Mouse (Mus musculus): ENCODE data around the gene Drg1.
"Not testable (repeated sequence)": the region's sequence is repeated elsewhere in the genome, so short reads cannot be mapped to it uniquely, and the experiment has no call there.

Gene Drg1

DNA sequence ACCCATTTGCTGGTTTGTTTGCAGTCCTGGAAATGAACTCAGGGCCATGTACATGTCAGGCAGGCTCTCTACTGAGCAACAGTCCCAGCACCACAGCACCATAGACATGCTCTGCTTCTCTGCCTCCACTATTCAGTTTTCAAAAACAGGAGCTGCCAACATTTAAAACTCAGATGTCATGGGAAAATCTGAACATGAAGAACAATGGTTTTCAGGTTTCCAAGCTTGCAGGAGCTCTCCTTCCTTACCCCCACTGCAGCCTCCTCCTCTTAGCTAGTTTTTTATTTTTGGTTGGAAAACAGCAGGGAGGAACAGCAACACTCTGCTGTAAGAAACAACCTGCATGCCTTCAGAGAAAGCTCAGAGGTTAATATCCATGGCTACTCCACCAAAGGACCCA lies 99.9 kb downstream of the Drg1 start:
- not testable (repeated sequence) for DNase-seq (ENCODE audit: low read depth)

DNA sequence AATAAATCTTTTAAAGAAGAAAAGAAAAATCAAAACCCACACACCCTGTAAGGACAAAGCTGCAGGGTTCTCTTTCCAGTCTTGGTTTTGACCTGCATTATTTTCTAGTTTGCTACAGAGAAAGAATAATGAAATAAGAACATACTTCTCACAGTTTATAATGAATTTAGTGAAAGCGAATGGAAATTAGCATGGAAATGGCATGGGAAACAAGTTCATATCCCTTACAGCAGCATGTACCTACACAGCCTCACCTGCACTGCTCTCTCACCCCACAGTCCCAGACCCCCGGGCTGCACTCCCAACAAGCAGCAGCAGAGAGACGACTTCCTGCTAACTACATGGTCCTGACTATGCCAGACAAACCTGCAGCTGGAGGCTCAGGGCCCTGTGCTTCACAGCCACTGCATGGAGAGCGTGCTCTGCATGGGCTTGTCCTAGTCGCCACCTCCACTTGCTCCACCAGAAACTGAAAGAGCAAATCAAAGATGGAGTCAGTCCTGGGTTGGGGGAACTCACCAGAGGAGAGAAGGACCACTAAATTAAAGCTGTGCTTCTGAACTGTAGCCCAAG lies 100.9 kb downstream of the Drg1 start:
- DNase-seq (ENCODE audit: low read depth) = peak; percentile 43

DNA sequence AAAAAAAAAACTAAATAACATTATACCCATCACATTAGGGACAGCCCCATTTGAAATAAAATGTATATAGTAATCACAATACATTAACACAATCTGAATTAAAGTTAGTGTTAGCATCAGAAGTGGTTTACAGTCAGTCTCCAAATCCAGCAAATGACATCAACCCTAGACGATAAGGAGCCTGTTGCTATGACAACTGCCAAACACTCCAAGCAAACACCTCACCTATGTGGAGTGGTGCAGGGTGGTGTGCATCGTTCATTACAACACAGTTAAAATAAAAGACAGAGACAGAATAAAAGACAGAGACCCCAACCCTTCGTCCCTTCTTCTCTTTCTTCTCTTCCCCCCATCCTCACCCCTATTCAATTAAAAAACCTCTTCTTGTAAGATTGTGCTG lies 102.6 kb downstream of the Drg1 start:
- peak; percentile 38 for DNase-seq (ENCODE audit: low read depth)

DNA sequence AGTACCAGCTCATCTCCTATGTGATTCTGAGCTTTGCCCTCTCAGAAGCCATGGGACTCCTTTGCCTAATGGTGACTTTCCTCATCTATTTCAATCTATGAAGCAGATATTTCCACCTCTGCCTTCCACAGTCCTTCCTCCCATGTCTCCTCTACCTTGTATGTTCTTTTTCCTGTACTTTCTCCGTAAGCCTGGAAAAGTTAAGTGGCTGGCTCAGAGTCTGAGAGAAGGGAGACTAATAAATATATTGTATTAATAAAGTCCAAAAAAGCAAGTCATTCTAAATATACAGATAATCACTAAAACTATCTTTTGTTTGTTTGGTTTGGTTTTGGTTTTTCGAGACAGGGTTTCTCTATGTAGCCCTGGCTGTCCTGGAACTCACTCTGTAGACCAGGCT lies 103.1 kb downstream of the Drg1 start:
- peak; percentile 22 for DNase-seq (ENCODE audit: low read depth)

DNA sequence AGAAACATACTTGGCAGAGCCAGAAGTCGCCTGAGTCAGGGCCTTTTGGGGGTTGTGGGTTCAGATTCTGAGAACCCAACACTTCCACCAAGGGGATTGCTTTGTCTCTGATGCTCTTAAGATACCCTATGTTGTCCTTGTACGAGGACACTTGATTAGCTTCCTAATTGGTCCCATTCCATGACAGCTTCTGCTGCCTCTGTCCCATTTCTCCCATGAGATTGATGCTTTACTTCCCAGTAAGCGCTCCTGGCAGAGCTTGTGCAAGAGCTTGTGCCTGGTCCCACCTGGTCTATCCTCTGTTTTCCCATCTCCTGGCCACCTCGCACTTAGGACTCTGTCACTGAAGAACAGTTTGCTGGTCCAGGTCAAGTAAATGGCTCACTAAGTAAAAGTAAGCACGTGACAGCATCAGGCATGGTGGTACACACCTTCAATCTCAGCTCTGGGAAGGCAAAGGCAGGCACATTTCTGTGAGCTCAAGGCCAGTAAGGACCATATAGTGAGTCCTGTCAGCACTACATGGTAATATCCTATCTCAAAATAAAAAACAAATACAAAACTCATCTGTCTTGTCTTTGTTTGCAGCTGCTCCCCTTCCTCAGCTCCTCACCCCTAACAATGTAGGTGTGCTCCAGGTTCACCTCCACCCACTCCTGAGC lies 103.8 kb downstream of the Drg1 start:
- peak; percentile 22 for DNase-seq (ENCODE audit: low read depth)

DNA sequence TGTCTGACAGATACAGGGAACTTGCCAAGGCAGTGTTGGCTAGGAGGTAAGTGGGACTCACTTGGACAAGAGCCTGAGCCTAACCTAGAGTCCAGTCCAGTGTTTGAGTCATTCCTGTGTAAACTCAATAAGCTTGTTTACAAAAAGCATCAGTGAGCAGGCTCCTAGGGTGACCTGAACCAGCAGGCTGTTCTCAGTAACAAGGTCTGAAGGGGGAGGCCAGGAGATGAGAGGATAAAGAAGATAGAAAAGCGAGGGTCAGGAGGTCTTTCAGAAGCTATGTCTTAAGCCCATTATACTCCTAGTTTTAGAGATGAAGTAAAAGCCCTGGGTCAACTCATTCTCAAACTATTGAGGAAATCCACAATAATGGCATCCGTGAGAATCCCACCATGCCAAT lies 104.8 kb downstream of the Drg1 start:
- DNase-seq (ENCODE audit: low read depth) = peak; percentile 35

DNA sequence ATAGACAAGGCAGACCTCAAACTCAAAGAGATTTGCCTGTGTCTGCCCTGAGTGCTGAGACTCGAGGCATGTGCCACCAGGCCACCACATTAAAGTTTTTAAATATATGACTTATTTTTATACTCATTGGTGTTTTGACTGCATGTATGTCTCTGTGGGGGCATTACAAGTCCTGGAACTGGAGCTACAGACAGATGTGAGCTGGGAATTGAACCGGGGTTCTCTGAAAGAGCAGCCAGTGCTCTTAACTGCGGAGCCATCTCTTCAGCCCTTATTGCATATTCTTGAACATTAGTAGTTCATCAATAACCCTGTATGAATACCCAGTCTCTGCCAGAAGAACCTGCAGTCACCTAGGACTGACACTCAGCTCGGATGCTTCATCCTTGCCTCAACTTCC lies 107.4 kb downstream of the Drg1 start:
- not testable (repeated sequence) for DNase-seq (ENCODE audit: low read depth)

DNA sequence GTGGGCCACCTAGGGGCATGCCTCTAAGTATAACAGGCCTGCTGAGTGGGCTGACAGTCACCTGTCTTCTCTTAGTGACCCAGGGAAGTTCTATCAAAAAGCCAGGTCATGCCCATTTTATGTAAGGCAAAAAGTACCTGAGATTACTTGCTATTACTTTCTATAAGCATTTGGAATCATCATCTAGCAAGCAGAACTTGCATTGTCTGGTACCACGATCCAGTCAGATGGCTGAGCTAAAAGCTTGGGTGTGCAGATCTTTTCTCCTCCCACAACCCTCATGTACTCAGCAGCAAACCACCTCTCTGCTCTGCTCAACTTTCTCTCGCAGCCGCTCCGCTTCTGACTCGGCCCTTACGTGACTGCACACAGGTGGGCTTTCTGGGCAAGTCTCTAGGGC lies 108.2 kb downstream of the Drg1 start:
- peak; percentile 34 for DNase-seq (ENCODE audit: low read depth)

DNA sequence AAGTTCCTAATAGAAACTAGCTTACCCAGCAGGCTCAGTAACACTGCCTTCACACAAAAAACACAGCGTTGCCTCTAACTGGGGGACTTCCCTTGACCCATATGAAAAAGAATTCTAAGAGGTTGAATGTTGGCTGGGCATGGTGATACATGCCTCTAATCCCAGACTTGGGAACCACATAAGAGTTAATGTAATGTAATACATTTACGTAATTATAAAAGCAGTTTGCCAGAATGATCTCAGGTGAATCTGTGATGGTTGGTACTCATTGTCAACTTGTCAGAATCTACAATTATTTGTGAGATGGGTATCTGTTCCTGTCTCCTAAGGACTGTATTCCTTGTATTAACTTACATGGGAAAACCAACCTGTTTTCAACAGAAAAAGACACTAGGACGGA lies 109.2 kb downstream of the Drg1 start:
- DNase-seq (ENCODE audit: low read depth) = not testable (repeated sequence)

DNA sequence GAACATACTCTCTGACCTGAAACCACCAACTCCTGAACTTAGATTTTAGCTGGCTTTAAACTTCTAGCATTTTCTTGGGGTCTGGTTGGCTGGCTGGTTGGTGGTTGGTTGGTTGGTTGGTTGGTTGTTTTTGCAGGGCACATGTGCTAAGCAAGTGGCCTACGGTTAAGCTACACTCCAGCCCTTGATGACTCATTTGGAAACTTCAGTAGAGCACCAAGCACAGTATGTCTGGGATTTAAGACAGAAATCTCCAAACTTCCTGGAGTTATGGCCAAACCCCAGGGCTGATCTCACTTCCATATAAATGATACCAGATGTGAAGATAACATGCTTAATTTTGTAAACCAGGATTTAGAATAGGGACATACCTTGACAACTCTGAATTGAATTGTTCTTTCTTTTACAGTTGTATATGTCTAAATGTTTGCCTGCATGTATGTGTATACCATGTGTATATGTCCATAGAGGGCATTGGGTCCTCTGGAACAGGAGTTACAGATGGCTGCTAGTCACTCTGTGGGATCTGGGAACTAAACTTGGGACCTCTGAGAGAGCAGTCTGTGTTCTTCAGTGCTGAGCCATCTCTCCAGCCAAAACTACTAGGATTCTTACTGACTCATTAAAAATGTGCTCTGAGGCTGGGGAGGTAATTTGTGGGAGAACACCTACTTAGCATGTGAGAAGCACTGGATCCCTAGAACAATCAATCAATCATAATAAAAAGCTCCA lies 112.4 kb downstream of the Drg1 start:
- peak; percentile 43 for DNase-seq (ENCODE audit: low read depth)

DNA sequence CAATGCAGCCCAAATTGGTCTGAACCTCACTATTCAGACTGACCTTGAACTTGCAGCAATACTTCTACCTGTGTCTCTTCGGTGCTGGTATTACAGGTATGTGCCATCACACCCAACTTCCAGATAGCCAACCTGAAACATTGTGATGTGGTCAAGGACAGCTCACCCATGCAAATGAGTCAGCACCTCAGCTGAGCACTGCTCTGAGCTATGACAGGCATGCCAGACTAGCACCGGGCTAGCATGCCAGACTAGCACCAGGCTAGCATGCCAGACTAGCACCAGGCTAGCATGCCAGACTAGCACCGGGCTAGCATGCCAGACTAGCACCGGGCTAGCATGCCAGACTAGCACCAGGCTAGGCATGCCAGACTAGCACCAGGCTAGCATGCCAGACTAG lies 114.9 kb downstream of the Drg1 start:
- DNase-seq (ENCODE audit: low read depth) = not testable (repeated sequence)

DNA sequence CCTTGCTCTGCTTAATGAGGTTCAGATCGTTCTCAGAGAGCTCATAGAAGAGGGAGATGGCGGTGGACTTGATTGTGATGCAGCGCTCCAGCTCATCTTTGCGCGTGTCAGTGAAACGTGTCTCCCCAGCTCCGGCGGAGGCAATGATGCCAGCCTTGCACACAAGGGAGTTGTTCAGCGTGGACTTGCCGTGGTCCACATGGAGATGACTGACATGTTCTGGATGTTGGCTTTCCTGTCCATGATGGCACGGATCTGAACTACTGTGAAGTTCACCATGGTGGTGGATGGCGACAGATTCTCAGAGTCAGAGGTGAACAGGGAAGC lies 115.6 kb downstream of the Drg1 start:
- not testable (repeated sequence) for DNase-seq (ENCODE audit: low read depth)

DNA sequence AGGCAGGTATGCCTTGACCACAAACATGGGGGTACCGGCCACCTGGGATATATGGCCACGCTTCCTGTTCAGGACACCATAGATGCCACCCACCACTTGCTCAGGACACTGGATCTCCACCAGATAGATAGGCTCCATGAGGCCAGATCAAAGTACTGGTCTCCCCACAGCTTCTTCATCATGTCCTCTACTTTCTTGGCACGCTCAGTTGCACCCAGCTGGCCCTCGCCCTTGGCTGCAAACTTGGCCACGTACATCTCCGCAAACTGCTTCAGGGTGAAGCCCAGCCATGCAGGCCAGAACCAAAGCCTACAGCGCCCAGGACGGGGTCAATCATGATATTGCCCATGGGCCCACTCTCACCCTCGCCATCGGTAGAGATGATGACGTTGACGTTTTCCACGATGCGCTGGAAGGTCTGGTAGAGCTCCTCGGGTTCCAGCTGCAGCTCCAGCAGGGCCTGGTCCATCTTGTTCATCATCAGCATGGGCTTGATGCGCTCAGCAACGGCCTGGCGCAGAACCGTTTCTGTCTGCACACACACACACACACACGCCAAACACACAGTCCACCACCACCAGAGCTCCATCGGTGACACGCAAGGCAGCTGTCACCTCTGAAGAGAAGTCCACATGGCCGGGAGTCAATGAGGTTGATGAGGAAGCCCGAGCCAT lies 116.1 kb downstream of the Drg1 start:
- not testable (repeated sequence) for DNase-seq (ENCODE audit: low read depth)

DNA sequence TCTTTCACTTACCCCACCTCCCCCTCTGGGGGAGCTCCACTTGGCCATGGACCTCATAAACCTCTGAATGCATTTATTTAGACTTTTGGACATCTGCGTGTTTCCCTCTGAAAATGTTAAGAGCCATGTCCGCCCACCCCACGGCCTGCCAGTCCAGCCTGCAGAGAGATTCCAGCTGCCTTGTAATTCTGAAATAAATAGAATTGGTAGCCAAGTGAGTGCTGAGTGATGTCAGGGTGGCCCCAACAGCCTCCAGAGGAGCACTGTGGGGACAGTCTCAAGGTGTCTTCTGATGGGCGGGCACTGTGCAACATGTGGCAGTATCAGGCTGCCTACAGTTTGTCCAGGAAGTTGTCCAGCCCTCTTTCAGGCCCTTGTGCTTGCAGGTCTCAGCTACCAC lies 116.7 kb downstream of the Drg1 start:
- not testable (repeated sequence) for DNase-seq (ENCODE audit: low read depth)

DNA sequence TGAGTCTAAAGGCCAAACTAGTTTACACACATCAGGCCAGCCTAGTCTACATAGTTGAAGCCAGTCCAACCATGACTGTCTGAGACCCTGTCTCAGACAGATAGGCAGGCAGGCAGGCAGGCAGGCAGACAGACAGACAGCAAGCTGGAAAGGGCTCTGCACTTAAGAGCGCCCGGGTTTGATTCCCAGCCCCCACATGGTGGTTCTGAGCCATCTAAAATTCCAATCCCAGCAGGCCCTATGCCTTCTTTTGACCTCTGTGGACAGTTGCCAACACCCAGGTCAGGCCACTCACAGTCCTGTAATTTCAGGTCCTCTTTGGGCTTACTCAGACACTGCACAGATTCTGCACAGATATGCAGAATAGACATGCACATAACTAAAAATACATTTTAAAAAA lies 119.4 kb downstream of the Drg1 start:
- DNase-seq (ENCODE audit: low read depth) = not testable (repeated sequence)

DNA sequence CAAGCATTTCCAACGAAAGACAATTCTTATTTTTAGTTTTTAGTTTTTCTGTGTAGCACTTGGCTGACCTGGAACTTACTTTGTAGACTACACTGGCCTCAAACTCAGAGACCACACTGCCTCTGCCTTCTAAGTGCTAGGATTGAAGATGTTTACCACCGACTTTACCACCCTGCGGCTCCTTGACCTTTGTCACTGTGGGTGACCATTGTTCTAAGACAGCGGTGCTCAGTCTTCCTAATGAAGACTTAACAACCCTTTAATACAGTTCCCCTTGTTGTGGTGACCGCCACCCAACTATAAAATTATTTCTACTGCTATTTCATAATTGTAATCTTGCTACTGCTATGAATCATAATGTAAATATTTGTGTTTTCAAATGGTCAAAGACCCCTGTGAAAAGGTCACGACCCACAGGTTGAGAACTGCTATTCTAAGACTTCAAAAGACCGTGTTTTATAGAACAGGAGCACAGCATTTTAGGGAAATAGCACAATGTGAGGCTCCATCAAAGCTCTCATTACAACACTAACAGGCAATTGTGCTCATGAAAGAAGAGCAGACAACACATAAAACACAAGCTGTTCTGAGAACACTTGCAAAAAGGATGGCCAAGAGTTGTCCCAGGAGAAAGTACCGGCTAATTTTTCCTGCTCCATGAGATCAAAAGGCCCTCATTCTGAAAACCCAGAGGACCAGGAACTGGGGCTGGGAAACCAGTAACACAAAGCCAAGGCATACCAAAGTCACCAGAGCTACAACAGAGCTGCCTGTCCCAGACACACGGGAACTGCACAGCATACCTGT lies 120.7 kb downstream of the Drg1 start:
- not testable (repeated sequence) for DNase-seq (ENCODE audit: low read depth)

DNA sequence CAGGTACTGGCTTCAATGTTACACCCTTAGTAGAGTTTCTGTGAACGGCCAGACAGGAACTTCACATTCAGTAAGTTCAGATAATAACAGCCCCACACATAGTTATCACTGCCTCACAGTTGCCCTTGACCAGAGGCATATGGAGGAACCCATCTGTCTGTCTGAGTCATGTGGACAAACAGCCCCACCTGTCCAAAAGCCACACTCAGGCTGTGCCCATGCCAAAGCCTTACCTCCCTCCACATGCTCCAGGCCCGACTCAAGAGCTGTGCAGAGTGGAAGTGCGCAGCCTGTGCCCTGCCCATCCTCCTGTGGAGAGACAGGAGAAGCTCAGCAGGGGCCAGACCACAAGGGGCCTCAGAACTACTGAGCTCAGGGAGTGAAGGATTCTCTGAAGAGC lies 122.2 kb downstream of the Drg1 start:
- not testable (repeated sequence) for DNase-seq (ENCODE audit: low read depth)

DNA sequence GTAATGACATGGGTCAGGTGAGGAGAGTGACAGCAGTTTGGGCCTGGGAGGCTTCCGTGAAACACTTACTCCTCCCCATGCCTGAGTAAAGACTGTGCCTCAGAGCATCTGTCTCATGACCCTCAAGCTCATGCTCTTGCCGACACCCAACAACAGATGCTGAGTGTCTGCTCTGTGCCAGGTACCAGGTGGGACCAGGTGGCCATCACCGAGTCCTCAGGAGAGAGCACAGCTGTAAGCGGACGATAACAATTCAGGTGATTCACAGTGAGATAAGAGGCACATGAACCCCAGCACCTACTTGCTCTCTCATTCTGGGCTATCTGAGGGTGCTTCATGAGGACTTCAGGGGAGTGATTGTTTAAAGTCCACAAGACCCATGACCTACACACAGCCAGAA lies 123.8 kb downstream of the Drg1 start:
- DNase-seq (ENCODE audit: low read depth) = not testable (repeated sequence)

DNA sequence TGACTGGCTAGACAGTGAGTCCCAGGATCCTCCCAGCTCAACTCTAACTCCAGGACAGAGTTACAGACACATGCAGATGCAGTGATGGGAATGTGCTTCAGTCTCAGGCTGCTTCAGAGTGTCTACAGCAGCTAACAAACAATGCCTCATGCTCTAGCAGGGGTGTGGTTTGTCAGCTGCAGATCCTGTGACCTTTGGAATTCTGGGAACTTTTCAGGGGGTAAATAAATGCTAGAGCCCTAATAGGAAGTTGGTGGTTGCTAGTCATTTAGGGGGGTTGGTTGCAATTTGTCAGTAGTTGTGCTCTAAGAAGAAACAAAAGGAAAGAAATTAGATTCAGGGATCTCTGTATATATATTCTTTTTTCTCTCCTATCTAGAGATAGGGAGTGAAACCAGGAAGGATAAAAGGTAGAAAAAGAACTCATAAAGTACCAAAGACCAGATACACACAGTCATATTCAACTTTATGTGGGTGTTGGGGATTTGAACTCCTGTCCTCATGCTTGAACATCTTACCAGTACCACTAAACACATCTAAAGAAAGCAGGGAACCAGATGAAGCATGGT lies 125.2 kb downstream of the Drg1 start:
- DNase-seq (ENCODE audit: low read depth) = not testable (repeated sequence)

DNA sequence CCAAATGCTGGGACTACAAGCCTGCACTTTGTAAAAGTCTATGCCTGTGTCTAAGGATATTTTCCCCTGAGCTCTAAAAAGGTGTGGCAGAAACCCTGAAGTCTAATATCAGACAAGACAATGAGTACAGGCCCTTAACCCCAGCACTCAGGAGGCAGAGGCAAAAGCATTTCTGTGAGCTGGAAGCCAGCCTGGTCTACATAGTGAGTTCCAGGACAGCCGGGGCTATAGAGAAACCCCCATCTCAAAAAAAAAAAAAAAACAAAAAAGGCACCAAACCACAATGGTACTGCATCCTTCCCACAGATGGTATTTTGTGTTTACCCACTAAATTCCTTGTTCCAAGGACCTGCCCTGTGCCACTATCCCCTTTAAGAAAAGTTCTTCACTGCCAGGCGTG lies 127.9 kb downstream of the Drg1 start:
- DNase-seq (ENCODE audit: low read depth) = not testable (repeated sequence)
